35 mouse cellular contexts compared by ENCODE assay signal in the genomic region with DNA sequence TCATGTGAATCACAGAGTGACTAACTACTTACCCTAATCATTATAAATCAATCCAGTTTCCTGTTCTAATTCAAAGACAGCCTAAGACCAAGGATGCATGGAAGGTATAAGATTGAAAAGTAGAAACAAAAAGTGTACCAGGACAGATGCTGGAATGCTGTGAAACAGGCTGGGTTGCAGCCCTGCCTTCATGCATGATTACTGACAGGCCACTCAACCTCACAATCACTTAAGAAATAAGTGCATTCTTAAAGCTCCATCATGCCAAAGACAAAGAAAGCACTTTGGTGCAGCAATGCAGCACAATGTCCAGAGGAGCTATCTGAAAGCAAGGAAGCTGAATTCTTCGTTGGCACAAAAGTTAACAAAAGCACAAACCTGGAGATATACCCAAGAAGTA.
"Had no signal": no experiment of that assay in that cellular context is flagged by ENCODE, and none has a peak within 500 bp of the region (broad histone marks: within the 10 kb centered on the region; RNA-seq: fewer than 3 reads in every experiment).

No protein-coding gene starts in this region.

- ATAC-seq: hindbrain, embryonic 16.5 days; hindbrain, postnatal 0 days; inflammation-experienced regulatory T-cells, adult 6 months; intestine, embryonic 15.5 days; intestine, embryonic 16.5 days; intestine, postnatal 0 days had no signal

- H3K9me3 ChIP-seq: heart, embryonic 10.5 days; heart, embryonic 12.5 days; heart, embryonic 13.5 days; heart, embryonic 15.5 days; hindbrain, embryonic 10.5 days; hindbrain, embryonic 12.5 days; hindbrain, embryonic 13.5 days; hindbrain, embryonic 15.5 days; intestine, embryonic 15.5 days; kidney, embryonic 15.5 days had no signal

- DNase-seq: heart, adult 2 months; heart, postnatal 10 days; heart, postnatal 14 days; heart, postnatal 36 days; heart, postnatal 4 days; kidney, adult 11 months; kidney, adult 18-20 months; kidney, adult 2 months; kidney, adult 8-10 months; kidney, adult 9 months; kidney, postnatal 10 days; kidney, postnatal 14 days; kidney, postnatal 25 days; kidney, postnatal 36 days; kidney, postnatal 4 days; layer of hippocampus, adult 9-11 months had no signal

- H3K36me3 ChIP-seq: heart, embryonic 10.5 days; heart, embryonic 12.5 days; heart, embryonic 13.5 days; heart, embryonic 15.5 days; hindbrain, embryonic 10.5 days; hindbrain, embryonic 12.5 days; hindbrain, embryonic 13.5 days; hindbrain, embryonic 15.5 days; intestine, embryonic 15.5 days; kidney, embryonic 15.5 days had no signal

- H3K27ac ChIP-seq: heart, adult 2 months; heart, embryonic 10.5 days; heart, embryonic 13.5 days; heart, embryonic 15.5 days; hindbrain, embryonic 10.5 days; hindbrain, embryonic 12.5 days; hindbrain, embryonic 13.5 days; hindbrain, embryonic 14.5 days; hindbrain, embryonic 15.5 days; hindbrain, postnatal 0 days; intestine, embryonic 15.5 days; kidney, embryonic 15.5 days; kidney, postnatal 0 days; layer of hippocampus, adult 2 months had no signal

- H3K27me3 ChIP-seq: heart, embryonic 12.5 days; heart, embryonic 13.5 days; heart, embryonic 15.5 days; hindbrain, embryonic 12.5 days; hindbrain, embryonic 13.5 days; hindbrain, embryonic 15.5 days; intestine, embryonic 15.5 days; kidney, embryonic 15.5 days had no signal

- H3K4me3 ChIP-seq: heart, adult 2 months; heart, embryonic 10.5 days; heart, embryonic 12.5 days; heart, embryonic 13.5 days; heart, embryonic 15.5 days; hindbrain, embryonic 10.5 days; hindbrain, embryonic 12.5 days; hindbrain, embryonic 13.5 days; hindbrain, embryonic 15.5 days; intestine, embryonic 15.5 days; kidney, embryonic 15.5 days; layer of hippocampus, adult 2 months had no signal

- H3K4me1 ChIP-seq: heart, embryonic 10.5 days; heart, embryonic 12.5 days; heart, embryonic 13.5 days; heart, embryonic 15.5 days; hindbrain, embryonic 10.5 days; hindbrain, embryonic 12.5 days; hindbrain, embryonic 13.5 days; hindbrain, embryonic 15.5 days; intestine, embryonic 15.5 days; kidney, embryonic 15.5 days had no signal

- H3K4me2 ChIP-seq: heart, embryonic 11.5 days; heart, embryonic 12.5 days; heart, embryonic 13.5 days; heart, embryonic 15.5 days; hindbrain, embryonic 12.5 days; hindbrain, embryonic 13.5 days; hindbrain, embryonic 14.5 days; hindbrain, embryonic 15.5 days; intestine, embryonic 15.5 days; kidney, embryonic 15.5 days had no signal

- H3K9ac ChIP-seq: heart, embryonic 12.5 days; heart, embryonic 13.5 days; heart, embryonic 15.5 days; hindbrain, embryonic 12.5 days; hindbrain, embryonic 13.5 days; hindbrain, embryonic 14.5 days; hindbrain, embryonic 15.5 days; intestine, embryonic 15.5 days; kidney, embryonic 15.5 days had no signal
